Mouse (Mus musculus) adrenal gland, postnatal 10 days (tissue): ENCODE data around the gene Dtx3l. TPM values are rescaled to one million over a fixed set of nuclear protein-coding genes. Genes with fewer than 3 reads are reported as not detected.

Source experiments
- DNase-seq: peaks from one replicate; pipeline ENCODE4 v3.0.0; 2021; ENCODE audit warnings: mixed read lengths
- total RNA-seq, 2 experiments: library from RNA; stranded (reverse); gene quantifications; 2 replicates each; pipeline ENCODE4 v1.2.3; 2021

Dtx3l gene
- total RNA-seq, 2 experiments from 2014 or later, result 8.7 to 10.1 TPM

- DNase-seq, result peak; percentile 30
Measured at GRCm38 (mm10) chr16:35888174-35888573, 50.8 kb downstream of the Dtx3l start.

Other genes starting within 250 kb of the Dtx3l start
- 10 to 100 TPM; 27.0 to 30.1 TPM for gene Dirc2, start 169.8 kb downstream of the Dtx3l start, total RNA-seq
- 1 to 10 TPM; 4.2 to 4.7 TPM for gene Hspbap1, start 168.8 kb downstream of the Dtx3l start, total RNA-seq
- gene Parp14, start 67.6 kb downstream of the Dtx3l start, total RNA-seq, result 10 to 100 TPM in 1 of 2 experiments, 1 to 10 TPM in 1; 7.2 to 12.1 TPM
- gene Parp9, start 681 bp downstream of the Dtx3l start, total RNA-seq, result 10 to 100 TPM; 12.5 to 16.4 TPM
- gene Kpna1, start 39.6 kb upstream of the Dtx3l start, total RNA-seq, result 10 to 100 TPM; 50.6 to 55.9 TPM
- 1 to 10 TPM; 4.3 to 5.3 TPM for gene Wdr5b, start 102.0 kb upstream of the Dtx3l start, total RNA-seq
- 100 to 1,000 TPM; 181 to 193 TPM for gene Fam162a, start 132.4 kb upstream of the Dtx3l start, total RNA-seq
- 10 to 100 TPM; 57.9 to 74.7 TPM for gene Ccdc58, start 132.5 kb upstream of the Dtx3l start, total RNA-seq
- gene Csta1, start 192.1 kb upstream of the Dtx3l start, total RNA-seq, result not detected
- gene Stfa2l1, start 217.7 kb upstream of the Dtx3l start, total RNA-seq, result 1 to 10 TPM; 7.6 to 9.0 TPM
- 10 to 100 TPM in 1 of 2 experiments, 1 to 10 TPM in 1; 10.0 to 12.4 TPM for gene Gm5483, start 245.1 kb upstream of the Dtx3l start, total RNA-seq